Mouse (Mus musculus) stomach, embryonic 14.5 days (tissue): ENCODE results near the gene Tmem59l. TPM values are rescaled to one million over a fixed set of nuclear protein-coding genes. Genes with fewer than 3 reads are reported as not detected.

Experiments used
- ATAC-seq: fragments of 200-750 bp; cut with Nextera tagmentation; 2 replicates; pipeline ENCODE4 v1.8.0; 2017; ENCODE audit warnings: low read depth, moderate TSS enrichment; ENCODE audit not compliant: insufficient number of reproducible peaks, insufficient read depth, low FRiP score
- H3K27ac ChIP-seq: fragments of 300-500 bp; sonication (generic); 2 replicates; pipeline ENCODE4 v1.5.1; 2014; ENCODE audit warnings: mild to moderate bottlenecking, low read length, moderate library complexity, mixed read lengths
- H3K27me3 ChIP-seq: fragments of 300-500 bp; sonication (generic); 2 replicates; pipeline ENCODE4 v1.6.1; 2014; ENCODE audit warnings: low read length, control low read depth, mixed read lengths; ENCODE audit not compliant: control insufficient read depth, insufficient read depth
- H3K36me3 ChIP-seq: fragments of 300-500 bp; sonication (generic); 2 replicates; pipeline ENCODE4 v1.6.1; 2014; ENCODE audit warnings: mild to moderate bottlenecking, control low read depth, low read length, moderate library complexity, mixed read lengths; ENCODE audit not compliant: control insufficient read depth, insufficient read depth
- H3K4me1 ChIP-seq: fragments of 300-500 bp; sonication (generic); 2 replicates; pipeline ENCODE4 v1.6.1; 2014; ENCODE audit warnings: low read length, control low read depth, mixed read lengths; ENCODE audit not compliant: control insufficient read depth, insufficient read depth
- H3K4me2 ChIP-seq: fragments of 300-500 bp; sonication (generic); replicated peaks from 2 replicates; pipeline ENCODE4 v1.6.1; 2014; ENCODE audit warnings: low read depth, low read length, control low read depth
- H3K4me3 ChIP-seq: fragments of 300-500 bp; sonication (generic); 2 replicates; pipeline ENCODE4 v1.5.1; 2014; ENCODE audit warnings: low read depth, low read length, control low read depth
- H3K9ac ChIP-seq: fragments of 300-500 bp; sonication (generic); replicated peaks from 2 replicates; pipeline ENCODE4 v1.6.1; 2014; ENCODE audit warnings: low read depth, mild to moderate bottlenecking, control low read depth, low read length, moderate library complexity, mixed read lengths
- H3K9me3 ChIP-seq: fragments of 300-500 bp; sonication (generic); 2 replicates; pipeline ENCODE4 v1.6.1; 2016; ENCODE audit warnings: low read depth, low read length, control low read depth; ENCODE audit not compliant: control insufficient read depth
- WGBS: fragments of 180-500 bp; shearing (Covaris S2); extraction: QIAGEN DNeasy Blood & Tissue Kit; methylation state at CpG from one replicate; pipeline ENCODE4 v1.1.7; 2014; 5-methylcytosine and 5-hydroxymethylcytosine counted together
- polyA plus RNA-seq: library from polyadenylated mRNA; unstranded; fragments of >200 nt; fragmentation: Nextera tagmentation; extraction: Ambion mirVana; gene quantifications from 2 replicates; pipeline ENCODE4 v1.2.1, GENCODE M21; 2014

Gene Tmem59l
- polyA plus RNA-seq, 1 experiment from 2014 or later, result 6.4 TPM

DNA sequence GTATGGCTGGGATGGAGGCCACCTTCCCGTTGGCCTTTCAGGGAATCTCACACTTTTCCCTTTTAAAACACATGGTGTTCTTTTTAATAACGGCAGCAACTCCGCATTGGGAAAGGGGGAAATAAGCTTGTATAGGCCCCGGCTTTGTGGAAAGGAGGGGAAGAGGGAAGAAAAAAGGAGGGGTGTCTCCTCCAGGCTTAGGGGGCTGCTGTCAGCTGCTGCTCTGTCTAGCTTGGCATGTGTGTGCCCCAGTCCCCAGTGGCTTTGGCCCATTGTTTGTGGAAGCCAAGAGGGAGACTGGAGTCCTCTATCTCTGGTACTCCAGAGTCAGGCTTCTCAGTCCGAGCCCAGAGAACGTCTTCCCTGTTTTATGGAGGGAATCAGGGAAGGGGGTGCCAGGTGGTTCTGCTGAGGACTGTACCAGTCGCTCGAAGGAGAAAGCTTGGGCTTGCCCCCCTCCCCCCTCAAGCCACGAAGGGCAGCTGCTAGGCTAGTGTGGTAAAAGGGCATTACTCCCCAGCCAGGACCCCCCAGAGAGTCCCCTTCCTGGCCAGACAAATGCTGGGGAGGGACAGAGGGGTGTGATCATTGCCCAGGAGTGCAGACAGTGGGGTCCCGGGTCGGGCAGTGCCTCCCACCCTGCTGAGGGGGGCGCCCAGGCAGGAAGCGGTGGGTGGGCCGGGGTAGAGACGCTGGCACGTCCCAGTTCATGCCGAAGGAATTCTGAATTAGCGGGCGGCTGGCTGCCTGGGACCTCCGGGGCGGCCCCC lies 8.0 kb upstream of the Tmem59l start:
- H3K36me3 ChIP-seq, result no peaks in the 10 kb centered on the region
- no peak overlapping the region for H3K4me3 ChIP-seq
- H3K27ac ChIP-seq, result no peak overlapping the region
- no peak overlapping the region for H3K9ac ChIP-seq
- peaks cover 83% of the 10 kb centered on the region for H3K27me3 ChIP-seq
- ATAC-seq, result no peak
- H3K4me1 ChIP-seq, result peaks cover 13% of the 10 kb centered on the region; the same call in 1 of the 2 replicates
- H3K9me3 ChIP-seq, result no peaks in the 10 kb centered on the region
- 0 out of 2 replicates have a peak overlapping the region, but pooled peaks have one; percentile 16 for H3K4me2 ChIP-seq
- WGBS, result 6% methylated on average over 21 of the region's 21 CpGs

- 2% methylated on average over 28 of the region's 28 CpGs for WGBS
- Histone ChIP-seq H3K4me2 (no peak overlapping the region), H3K4me1 (peaks cover 16% of the 10 kb centered on the region; the same call in 1 of the 2 replicates), H3K27me3 (peaks cover 83% of the 10 kb centered on the region), H3K4me3 (no peak overlapping the region), H3K36me3 (no peaks in the 10 kb centered on the region), H3K27ac (no peak overlapping the region), H3K9me3 (no peaks in the 10 kb centered on the region), H3K9ac (no peak overlapping the region)
- no peak for ATAC-seq
Observed at GRCm38 (mm10) chr8:70494416-70494945, 7.3 kb upstream of the Tmem59l start.

GRCm38 (mm10) chr8:70493692-70494415 lies 6.7 kb upstream of the Tmem59l start:
- Histone ChIP-seq H3K36me3 (no peaks in the 10 kb centered on the region), H3K4me2 (peak overlapping the region; percentile 83), H3K27me3 (peaks cover 89% of the 10 kb centered on the region), H3K9me3 (no peaks in the 10 kb centered on the region), H3K4me3 (peak overlapping the region; percentile 31; the same call in 1 of the 2 replicates), H3K4me1 (peaks cover 21% of the 10 kb centered on the region; the same call in 1 of the 2 replicates), H3K9ac (no peak overlapping the region), H3K27ac (no peak overlapping the region)
- no peak for ATAC-seq
- WGBS, result 1% methylated on average over 47 of the region's 47 CpGs

DNA sequence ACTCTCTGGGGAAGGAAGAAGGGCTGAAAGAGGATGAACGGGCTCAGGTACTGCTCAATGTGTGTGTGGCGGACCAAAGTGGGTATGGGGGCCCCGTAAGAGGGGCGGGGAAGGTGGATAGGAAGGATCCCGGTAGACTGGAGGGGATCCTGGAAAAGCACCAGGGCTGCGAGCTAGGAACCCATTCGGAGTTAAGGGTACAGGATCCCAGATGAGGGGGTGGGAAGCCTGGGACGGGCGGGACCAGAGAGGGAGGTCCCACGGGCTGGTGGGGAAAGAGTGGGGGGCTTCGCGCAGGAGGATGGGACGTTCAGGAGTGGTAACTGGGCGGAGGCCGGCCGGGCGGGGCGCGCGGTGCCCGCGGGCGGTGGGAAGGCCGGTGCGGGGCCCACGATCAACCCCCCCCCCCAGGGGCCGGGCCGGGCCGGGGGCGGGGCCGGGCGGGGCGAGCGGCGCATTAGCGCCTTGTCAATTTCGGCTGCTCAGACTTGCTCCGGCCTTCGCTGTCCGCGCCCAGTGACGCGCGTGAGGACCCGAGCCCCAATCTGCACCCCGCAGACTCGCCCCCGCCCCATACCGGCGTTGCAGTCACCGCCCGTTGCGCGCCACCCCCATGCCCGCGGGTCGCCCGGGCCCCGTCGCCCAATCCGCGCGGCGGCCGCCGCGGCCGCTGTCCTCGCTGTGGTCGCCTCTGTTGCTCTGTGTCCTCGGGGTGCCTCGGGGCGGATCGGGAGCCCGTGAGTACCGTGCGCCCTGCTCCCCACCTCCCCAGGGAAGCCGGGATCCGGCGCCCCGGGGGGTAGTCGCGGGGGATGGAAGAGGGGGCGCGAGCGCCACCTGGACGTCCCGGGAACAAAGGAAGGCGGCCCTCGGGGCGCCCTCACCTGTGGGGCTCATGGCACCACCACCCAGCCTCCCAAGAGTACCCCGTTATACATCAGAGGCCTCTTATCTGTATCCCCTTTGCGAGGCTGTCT lies 5.8 kb upstream of the Tmem59l start, which contains the start of gene Crlf1:
Crlf1 (plus strand) TSS at position 495 of the 977 bp plus-strand sequence.
- Histone ChIP-seq H3K4me3 (peak within 1 kb of the TSS; percentile 31), H3K27ac (no peak within 1 kb of the TSS), H3K36me3 (no peaks in the 10 kb centered on the region), H3K9ac (no peak within 1 kb of the TSS), H3K9me3 (no peaks in the 10 kb centered on the region), H3K4me1 (peaks cover 30% of the 10 kb centered on the region), H3K4me2 (peak within 1 kb of the TSS; percentile 83), H3K27me3 (peaks cover 95% of the 10 kb centered on the region)
- WGBS, result 1% methylated on average over 45 of the region's 93 CpGs
- ATAC-seq, result no peak

GRCm38 (mm10) chr8:70490880-70491495 lies 3.8 kb upstream of the Tmem59l start:
- Histone ChIP-seq H3K4me2 (no peak overlapping the region), H3K9ac (no peak overlapping the region), H3K27ac (no peak overlapping the region), H3K9me3 (no peaks in the 10 kb centered on the region), H3K36me3 (no peaks in the 10 kb centered on the region), H3K4me3 (no peak overlapping the region), H3K4me1 (peaks cover 30% of the 10 kb centered on the region), H3K27me3 (peaks cover 95% of the 10 kb centered on the region)
- 6% methylated on average over 20 of the region's 20 CpGs for WGBS
- ATAC-seq, result no peak

GRCm38 (mm10) chr8:70490061-70490879 lies 3.1 kb upstream of the Tmem59l start:
- Histone ChIP-seq H3K4me1 (peaks cover 30% of the 10 kb centered on the region), H3K9ac (no peak overlapping the region), H3K27ac (no peak overlapping the region), H3K9me3 (no peaks in the 10 kb centered on the region), H3K4me3 (no peak overlapping the region), H3K36me3 (no peaks in the 10 kb centered on the region), H3K4me2 (no peak overlapping the region; the same call in 1 of the 2 replicates), H3K27me3 (peaks cover 94% of the 10 kb centered on the region)
- 16% methylated on average over 10 of the region's 10 CpGs for WGBS
- no peak for ATAC-seq

DNA sequence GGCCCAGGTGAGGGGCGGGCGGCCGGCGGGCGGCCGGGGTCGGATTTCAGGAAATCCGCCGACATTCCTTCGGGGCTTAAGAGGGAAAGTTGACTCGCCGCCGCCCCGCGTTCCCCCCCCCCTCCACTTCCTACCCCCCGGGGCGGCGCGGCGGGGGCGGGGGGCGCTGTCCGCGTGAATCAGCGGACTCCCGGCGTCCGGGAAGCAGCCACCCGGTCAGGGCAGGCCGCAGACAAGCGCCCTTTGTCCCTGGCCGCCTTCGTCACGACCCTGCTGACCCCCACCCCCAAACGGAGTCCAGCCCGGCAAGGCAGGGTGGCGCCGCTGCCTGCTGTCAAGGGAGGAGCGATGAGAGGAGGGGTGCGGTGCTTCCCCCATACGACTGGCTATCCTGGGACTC lies 2.4 kb upstream of the Tmem59l start:
- 2% methylated on average over 28 of the region's 41 CpGs for WGBS
- Histone ChIP-seq H3K4me2 (peak overlapping the region; percentile 51), H3K4me3 (peak overlapping the region; percentile 24), H3K27me3 (peaks cover 90% of the 10 kb centered on the region), H3K27ac (no peak overlapping the region), H3K4me1 (peaks cover 30% of the 10 kb centered on the region), H3K36me3 (no peaks in the 10 kb centered on the region), H3K9me3 (no peaks in the 10 kb centered on the region), H3K9ac (no peak overlapping the region)
- no peak for ATAC-seq
